8 mouse cellular contexts compared by ENCODE assay signal in genomic region chr14:64589571-64590547, GRCm38 (mm10).
DNase-seq lines count a peak whose midpoint lies in the region; ATAC-seq lines count a peak whose summit lies in the region.

No protein-coding gene starts in this region.

- H3K4me1 ChIP-seq in heart, embryonic 13.5 days, result peaks cover 43% of the 10 kb centered on the region
- H3K4me1 ChIP-seq in embryonic facial prominence, embryonic 11.5 days (ENCODE audit: control insufficient read depth, insufficient read depth, low read length), result peaks cover 10% of the 10 kb centered on the region; the same call in 1 of the 2 replicates
- 0 out of 2 replicates have a peak, but pooled peaks cover 3% of the 10 kb centered on the region for H3K4me1 ChIP-seq in neural tube, embryonic 11.5 days (ENCODE audit: control insufficient read depth, insufficient read depth, low read length)

- no peaks in the 10 kb centered on the region for H3K9me3 ChIP-seq in heart, embryonic 13.5 days
- no peaks in the 10 kb centered on the region for H3K9me3 ChIP-seq in embryonic facial prominence, embryonic 11.5 days (replicated peaks; ENCODE audit: control insufficient read depth, low read length)
- H3K9me3 ChIP-seq in neural tube, embryonic 11.5 days (ENCODE audit: control insufficient read depth, low read length), result no peaks in the 10 kb centered on the region

- ATAC-seq in heart, embryonic 13.5 days (ENCODE audit: extremely low read depth, insufficient number of reproducible peaks, low FRiP score, low TSS enrichment), result no peak
- ATAC-seq in embryonic facial prominence, embryonic 11.5 days (replicated peaks; ENCODE audit: insufficient number of reproducible peaks, low FRiP score, low TSS enrichment, low read depth), result peak; percentile 35; the same call in 1 of the 2 replicates
- 0 out of 2 replicates have a peak, but pooled peaks have one; percentile 13 for ATAC-seq in neural tube, embryonic 11.5 days (ENCODE audit: insufficient read depth, low FRiP score, low TSS enrichment)

- H3K4me2 ChIP-seq in heart, embryonic 13.5 days, result peak overlapping the region; percentile 71
- H3K4me2 ChIP-seq in embryonic facial prominence, embryonic 11.5 days (ENCODE audit: low read depth, low read length), result peak overlapping the region; percentile 51
- peak overlapping the region; percentile 72 for H3K4me2 ChIP-seq in neural tube, embryonic 11.5 days (ENCODE audit: low read depth)

- peaks cover 100% of the 10 kb centered on the region for H3K27me3 ChIP-seq in heart, embryonic 13.5 days (replicated peaks)
- peaks cover 60% of the 10 kb centered on the region for H3K27me3 ChIP-seq in embryonic facial prominence, embryonic 11.5 days (ENCODE audit: control insufficient read depth, insufficient read depth, low read length)
- peaks cover 50% of the 10 kb centered on the region for H3K27me3 ChIP-seq in neural tube, embryonic 11.5 days (ENCODE audit: control insufficient read depth, insufficient read depth, low read length)

- DNase-seq in heart, adult 9 months (ENCODE audit: low spot score in 2 of 2), result no peak
- peak; percentile 44 for DNase-seq in Muller cell, postnatal 12 days (ENCODE audit: inconsistent ontology term)
- peak; percentile 22 for DNase-seq in embryonic facial prominence, embryonic 11.5 days (ENCODE audit: low spot score)
- peak; percentile 63 to 65 for DNase-seq in layer of hippocampus, adult 8-10 months (ENCODE audit: low spot score in 2 of 2)
- peak; percentile 73 for DNase-seq in neural tube, embryonic 11.5 days (ENCODE audit: low spot score)
- no peak for DNase-seq in testis, postnatal 14 days (ENCODE audit: low spot score)
- no peak for DNase-seq in adrenal gland, postnatal 25 days

- WGBS in heart, embryonic 13.5 days, result under 1% methylated on average over 41 of the region's 41 CpGs
- 1% methylated on average over 40 of the region's 41 CpGs for WGBS in embryonic facial prominence, embryonic 11.5 days
- under 1% methylated on average over 38 of the region's 41 CpGs for WGBS in neural tube, embryonic 11.5 days

- peak overlapping the region; percentile 47 for H3K4me3 ChIP-seq in heart, embryonic 13.5 days
- peak overlapping the region; percentile 33 for H3K4me3 ChIP-seq in embryonic facial prominence, embryonic 11.5 days (ENCODE audit: low read depth, low read length)
- H3K4me3 ChIP-seq in neural tube, embryonic 11.5 days (ENCODE audit: low read depth, low read length), result peak overlapping the region; percentile 62

- peak overlapping the region; percentile 54; the same call in 1 of the 2 replicates for H3K9ac ChIP-seq in heart, embryonic 13.5 days
- H3K9ac ChIP-seq in embryonic facial prominence, embryonic 11.5 days (replicated peaks; ENCODE audit: low read length), result peak overlapping the region; percentile 41
- H3K9ac ChIP-seq in neural tube, embryonic 11.5 days (ENCODE audit: low read length), result peak overlapping the region; percentile 89

- H3K27ac ChIP-seq in heart, embryonic 13.5 days (replicated peaks), result no peak overlapping the region
- H3K27ac ChIP-seq in embryonic facial prominence, embryonic 11.5 days (replicated peaks; ENCODE audit: low read depth, low read length), result no peak overlapping the region; the same call in 1 of the 2 replicates
- H3K27ac ChIP-seq in neural tube, embryonic 11.5 days (ENCODE audit: low read depth, low read length), result peak overlapping the region; percentile 98

- no peaks in the 10 kb centered on the region for H3K36me3 ChIP-seq in heart, embryonic 13.5 days
- H3K36me3 ChIP-seq in embryonic facial prominence, embryonic 11.5 days (replicated peaks; ENCODE audit: control insufficient read depth, insufficient read depth, low read depth, low read length), result no peaks in the 10 kb centered on the region
- H3K36me3 ChIP-seq in neural tube, embryonic 11.5 days (ENCODE audit: control insufficient read depth, insufficient read depth, low read length), result no peaks in the 10 kb centered on the region

Comparison
In these comparisons a context has a peak if more than half of its experiments do, and no peak if none do; other contexts are left out.
1. DNase-seq: peak in Muller cell, postnatal 12 days (single experiment), embryonic facial prominence, embryonic 11.5 days (single experiment), layer of hippocampus, adult 8-10 months (2 of 2) and neural tube, embryonic 11.5 days (single experiment); none in heart, adult 9 months (0 of 2), testis, postnatal 14 days (single experiment) and adrenal gland, postnatal 25 days (single experiment).
2. Peak in every context shown above with its lines, with median percentiles within 50 percentile points of each other: H3K4me2 ChIP-seq, H3K4me3 ChIP-seq and H3K9ac ChIP-seq.